Mouse (Mus musculus): Measurements from ENCODE around the gene Exoc8.

Exoc8 gene

GRCm38 (mm10) chr8:124897386-124898250, at the start of gene Exoc8, which contains the start of gene Sprtn:
TSS of gene Exoc8 (minus strand) at chr8:124897705.
TSS of gene Sprtn (plus strand) at chr8:124897886.
- DNase-seq = peak; percentile 97 to 98

GRCm38 (mm10) chr8:124944406-124944805, 46.9 kb upstream of the Exoc8 start:
- no peak for DNase-seq

- no peak for DNase-seq
Measured at GRCm38 (mm10) chr8:124943801-124944200, 46.3 kb upstream of the Exoc8 start.

- DNase-seq = no peak
Measured at GRCm38 (mm10) chr8:124937293-124937692, 39.8 kb upstream of the Exoc8 start.

GRCm38 (mm10) chr8:124936699-124937098, 39.2 kb upstream of the Exoc8 start:
- DNase-seq = no peak

GRCm38 (mm10) chr8:124935116-124935515, 37.6 kb upstream of the Exoc8 start:
- DNase-seq = no peak

- DNase-seq = no peak
Measured at GRCm38 (mm10) chr8:124932435-124932834, 34.9 kb upstream of the Exoc8 start.

GRCm38 (mm10) chr8:124930649-124931048, 33.1 kb upstream of the Exoc8 start:
- no peak for DNase-seq

- DNase-seq = no peak
Measured at GRCm38 (mm10) chr8:124930086-124930485, 32.6 kb upstream of the Exoc8 start.

GRCm38 (mm10) chr8:124929006-124929405, 31.5 kb upstream of the Exoc8 start:
- no peak for DNase-seq

- no peak for DNase-seq
Measured at GRCm38 (mm10) chr8:124926351-124926771, 28.9 kb upstream of the Exoc8 start.

- peak; percentile 19 to 44 for DNase-seq
Measured at GRCm38 (mm10) chr8:124925544-124926266, 28.2 kb upstream of the Exoc8 start.

GRCm38 (mm10) chr8:124923971-124924652, 26.6 kb upstream of the Exoc8 start:
- DNase-seq = no peak

GRCm38 (mm10) chr8:124922490-124923089, 25.1 kb upstream of the Exoc8 start:
- DNase-seq = no peak

GRCm38 (mm10) chr8:124921369-124922279, 24.1 kb upstream of the Exoc8 start:
- no peak for DNase-seq

- no peak for DNase-seq
Measured at GRCm38 (mm10) chr8:124917741-124918484, 20.4 kb upstream of the Exoc8 start.

- DNase-seq = no peak
Measured at GRCm38 (mm10) chr8:124914061-124914460, 16.6 kb upstream of the Exoc8 start.

- no peak for DNase-seq
Measured at GRCm38 (mm10) chr8:124911938-124912872, 14.7 kb upstream of the Exoc8 start.

GRCm38 (mm10) chr8:124910349-124910748, 12.8 kb upstream of the Exoc8 start:
- no peak for DNase-seq

- DNase-seq = no peak
Measured at GRCm38 (mm10) chr8:124909936-124910335, 12.4 kb upstream of the Exoc8 start.
